22 mouse cellular contexts compared by ENCODE assay signal in genomic region chr19:28395584-28395861, GRCm38 (mm10).
DNase-seq lines count a peak whose midpoint lies in the region; ATAC-seq and TF ChIP-seq lines count a peak whose summit lies in the region.
"Had no signal": no experiment of that assay in that cellular context is flagged by ENCODE, and none has a peak within 500 bp of the region (broad histone marks: within the 10 kb centered on the region; RNA-seq: fewer than 3 reads in every experiment).

No protein-coding gene starts in this region.

- ATAC-seq in kidney, embryonic 14.5 days (ENCODE audit: low FRiP score, low TSS enrichment), result peak; percentile 60; the same call in 1 of the 2 replicates
- 0 out of 2 replicates have a peak, but pooled peaks have one; percentile 12 for ATAC-seq in midbrain, embryonic 12.5 days (ENCODE audit: low FRiP score, low read depth)
- no peak for ATAC-seq in midbrain, postnatal 0 days (ENCODE audit: low FRiP score)
- ATAC-seq in forebrain, embryonic 16.5 days, result peak; percentile 47
- ATAC-seq in midbrain, embryonic 15.5 days (replicated peaks), result peak; percentile 33; the same call in 1 of the 2 replicates
- ATAC-seq: intestine, embryonic 15.5 days had no signal

- no peaks in the 10 kb centered on the region for H3K4me1 ChIP-seq in kidney, embryonic 14.5 days (ENCODE audit: control insufficient read depth, insufficient read depth, low read length)
- peaks cover 12% of the 10 kb centered on the region; the same call in 1 of the 2 replicates for H3K4me1 ChIP-seq in midbrain, embryonic 12.5 days
- no peaks in the 10 kb centered on the region for H3K4me1 ChIP-seq in midbrain, postnatal 0 days (ENCODE audit: insufficient read depth, low read length)
- peaks cover 17% of the 10 kb centered on the region for H3K4me1 ChIP-seq in forebrain, embryonic 16.5 days (replicated peaks; ENCODE audit: control insufficient read depth, insufficient read depth, low read length)
- H3K4me1 ChIP-seq in midbrain, embryonic 15.5 days, result peaks cover 12% of the 10 kb centered on the region
- no peaks in the 10 kb centered on the region for H3K4me1 ChIP-seq in thymus, adult 2 months (replicated peaks; ENCODE audit: control insufficient read depth, insufficient read depth, low read length)
- H3K4me1 ChIP-seq: intestine, embryonic 15.5 days; liver, embryonic 13.5 days had no signal

- no peak for TF ChIP-seq POLR2A in thymus, adult 2 months (IDR thresholded peaks at IDR 0.05; ENCODE audit: control insufficient read depth, extremely low read depth, insufficient read depth, low read length, poor library complexity)

- no peaks in the 10 kb centered on the region for H3K27me3 ChIP-seq in kidney, embryonic 14.5 days (ENCODE audit: control insufficient read depth, insufficient read depth, low read length)
- H3K27me3 ChIP-seq in midbrain, embryonic 12.5 days, result peaks cover 7% of the 10 kb centered on the region; the same call in 1 of the 2 replicates
- no peaks in the 10 kb centered on the region for H3K27me3 ChIP-seq in midbrain, postnatal 0 days (ENCODE audit: insufficient read depth, low read length)
- peaks cover 6% of the 10 kb centered on the region; the same call in 1 of the 2 replicates for H3K27me3 ChIP-seq in forebrain, embryonic 16.5 days (replicated peaks; ENCODE audit: control insufficient read depth, insufficient read depth, low read length)
- H3K27me3 ChIP-seq in midbrain, embryonic 15.5 days (replicated peaks), result no peaks in the 10 kb centered on the region
- H3K27me3 ChIP-seq in thymus, adult 2 months (ENCODE audit: control insufficient read depth, insufficient read depth, low read length), result no peaks in the 10 kb centered on the region
- H3K27me3 ChIP-seq: embryonic facial prominence, embryonic 12.5 days; heart, embryonic 15.5 days; intestine, embryonic 15.5 days; liver, embryonic 13.5 days; neural tube, embryonic 13.5 days had no signal

- DNase-seq in kidney, adult 9 months, result no peak
- DNase-seq in midbrain, postnatal 0 days (ENCODE audit: low spot score), result no peak
- no peak for DNase-seq in gastrocnemius, postnatal 4 days (ENCODE audit: low spot score in 2 of 2)
- DNase-seq in thymus, adult 2 months, result no peak
- DNase-seq: adrenal gland, adult 8-10 months; cerebellum, adult 18-20 months; cerebellum, postnatal 14 days; heart, postnatal 36 days; kidney, adult 8-10 months; kidney, postnatal 4 days; liver, embryonic 13.5 days; lung, adult 2 months; lung, postnatal 14 days; thymus, postnatal 14 days had no signal

- H3K9ac ChIP-seq in kidney, embryonic 14.5 days (ENCODE audit: low read depth, low read length), result no peak overlapping the region
- H3K9ac ChIP-seq in midbrain, embryonic 12.5 days (replicated peaks), result no peak overlapping the region
- H3K9ac ChIP-seq in midbrain, postnatal 0 days (replicated peaks; ENCODE audit: low read length, poor library complexity, severe bottlenecking), result no peak overlapping the region
- H3K9ac ChIP-seq in forebrain, embryonic 16.5 days (replicated peaks; ENCODE audit: low read depth, low read length), result no peak overlapping the region
- H3K9ac ChIP-seq in midbrain, embryonic 15.5 days, result no peak overlapping the region
- H3K9ac ChIP-seq: embryonic facial prominence, embryonic 12.5 days; heart, embryonic 15.5 days; intestine, embryonic 15.5 days; liver, embryonic 13.5 days; neural tube, embryonic 13.5 days had no signal

- H3K4me3 ChIP-seq in kidney, embryonic 14.5 days (ENCODE audit: low read length), result no peak overlapping the region
- H3K4me3 ChIP-seq in midbrain, embryonic 12.5 days, result no peak overlapping the region
- no peak overlapping the region for H3K4me3 ChIP-seq in midbrain, postnatal 0 days (ENCODE audit: low read depth, low read length)
- H3K4me3 ChIP-seq in forebrain, embryonic 16.5 days (replicated peaks; ENCODE audit: low read length), result no peak overlapping the region
- no peak overlapping the region for H3K4me3 ChIP-seq in midbrain, embryonic 15.5 days
- H3K4me3 ChIP-seq in thymus, adult 2 months (ENCODE audit: control insufficient read depth, insufficient read depth, low read length), result no peak overlapping the region
- H3K4me3 ChIP-seq: embryonic facial prominence, embryonic 12.5 days; heart, embryonic 15.5 days; intestine, embryonic 15.5 days; liver, embryonic 13.5 days; neural tube, embryonic 13.5 days had no signal

- H3K36me3 ChIP-seq in kidney, embryonic 14.5 days (ENCODE audit: control insufficient read depth, insufficient read depth, low read length), result no peaks in the 10 kb centered on the region
- no peaks in the 10 kb centered on the region for H3K36me3 ChIP-seq in midbrain, embryonic 12.5 days
- no peaks in the 10 kb centered on the region for H3K36me3 ChIP-seq in midbrain, postnatal 0 days (ENCODE audit: insufficient read depth, low read length)
- no peaks in the 10 kb centered on the region for H3K36me3 ChIP-seq in forebrain, embryonic 16.5 days (ENCODE audit: control insufficient read depth, insufficient read depth)
- no peaks in the 10 kb centered on the region for H3K36me3 ChIP-seq in midbrain, embryonic 15.5 days (replicated peaks)
- H3K36me3 ChIP-seq in thymus, adult 2 months (ENCODE audit: control insufficient read depth, insufficient read depth, low read length), result no peaks in the 10 kb centered on the region
- H3K36me3 ChIP-seq: embryonic facial prominence, embryonic 12.5 days; heart, embryonic 15.5 days; intestine, embryonic 15.5 days; liver, embryonic 13.5 days; neural tube, embryonic 13.5 days had no signal

- no peak for TF ChIP-seq CTCF in midbrain, postnatal 0 days (IDR thresholded peaks at IDR 0.05)
- no peak for TF ChIP-seq CTCF in thymus, adult 2 months (IDR thresholded peaks at IDR 0.05; ENCODE audit: borderline replicate concordance, control insufficient read depth, extremely low read depth, insufficient read depth, low read length, poor library complexity)

- no peak overlapping the region for H3K27ac ChIP-seq in kidney, embryonic 14.5 days (ENCODE audit: low read depth, low read length)
- H3K27ac ChIP-seq in midbrain, embryonic 12.5 days (replicated peaks), result no peak overlapping the region
- H3K27ac ChIP-seq in midbrain, postnatal 0 days (ENCODE audit: low read depth, low read length), result no peak overlapping the region
- H3K27ac ChIP-seq in forebrain, embryonic 16.5 days (ENCODE audit: low read length), result 0 out of 2 replicates have a peak overlapping the region, but pooled peaks have one; percentile 12
- H3K27ac ChIP-seq in midbrain, embryonic 15.5 days, result no peak overlapping the region
- H3K27ac ChIP-seq in thymus, adult 2 months (ENCODE audit: control insufficient read depth, insufficient read depth, low read length), result no peak overlapping the region
- H3K27ac ChIP-seq: embryonic facial prominence, embryonic 12.5 days; heart, embryonic 15.5 days; intestine, embryonic 15.5 days; liver, embryonic 13.5 days; neural tube, embryonic 13.5 days had no signal

- WGBS in kidney, embryonic 14.5 days, result 26% methylated on average over 1 of the region's 1 CpGs
- 74% methylated on average over 1 of the region's 1 CpGs for WGBS in midbrain, embryonic 12.5 days
- WGBS in midbrain, postnatal 0 days, result 80% methylated on average over 1 of the region's 1 CpGs
- WGBS in forebrain, embryonic 16.5 days, result 33% methylated on average over 1 of the region's 1 CpGs
- WGBS in midbrain, embryonic 15.5 days, result 70% methylated on average over 1 of the region's 1 CpGs
- 100% methylated on average over 1 of the region's 1 CpGs for WGBS in thymus, adult 2 months

- H3K4me2 ChIP-seq in kidney, embryonic 14.5 days (replicated peaks; ENCODE audit: low read depth, low read length), result no peak overlapping the region
- no peak overlapping the region for H3K4me2 ChIP-seq in midbrain, embryonic 12.5 days (replicated peaks)
- no peak overlapping the region for H3K4me2 ChIP-seq in midbrain, postnatal 0 days (ENCODE audit: low read depth, low read length, poor library complexity, severe bottlenecking)
- H3K4me2 ChIP-seq in forebrain, embryonic 16.5 days (ENCODE audit: low read length), result no peak overlapping the region
- H3K4me2 ChIP-seq in midbrain, embryonic 15.5 days, result no peak overlapping the region
- H3K4me2 ChIP-seq: embryonic facial prominence, embryonic 12.5 days; heart, embryonic 15.5 days; intestine, embryonic 15.5 days; liver, embryonic 13.5 days; neural tube, embryonic 13.5 days had no signal

- H3K9me3 ChIP-seq in kidney, embryonic 14.5 days (ENCODE audit: control insufficient read depth, low read length), result no peaks in the 10 kb centered on the region
- H3K9me3 ChIP-seq in midbrain, embryonic 12.5 days, result no peaks in the 10 kb centered on the region
- H3K9me3 ChIP-seq in midbrain, postnatal 0 days (ENCODE audit: low read length), result no peaks in the 10 kb centered on the region
- H3K9me3 ChIP-seq in forebrain, embryonic 16.5 days (ENCODE audit: control insufficient read depth, low read length), result no peaks in the 10 kb centered on the region
- no peaks in the 10 kb centered on the region for H3K9me3 ChIP-seq in midbrain, embryonic 15.5 days
- H3K9me3 ChIP-seq: embryonic facial prominence, embryonic 12.5 days; heart, embryonic 15.5 days; intestine, embryonic 15.5 days; liver, embryonic 13.5 days; neural tube, embryonic 13.5 days had no signal
